7 mouse cellular contexts compared by ENCODE assay signal in genomic region chr1:134493956-134494355, GRCm38 (mm10). TPM values are rescaled to one million over a fixed set of nuclear protein-coding genes. Genes with fewer than 3 reads are reported as not detected.
DNase-seq lines count a peak whose midpoint lies in the region; ATAC-seq and TF ChIP-seq lines count a peak whose summit lies in the region.

No protein-coding gene starts in this region.

- no peak for TF ChIP-seq CTCF in E14TG2a.4 (conservative IDR thresholded peaks at IDR 0.05; ENCODE audit: low read length)
- TF ChIP-seq CTCF in liver, postnatal 0 days (IDR thresholded peaks at IDR 0.05; ENCODE audit: low read depth) = no peak

- peaks cover 64% of the 10 kb centered on the region for H3K4me1 ChIP-seq in E14TG2a.4 (replicated peaks; ENCODE audit: low read depth, low read length)
- H3K4me1 ChIP-seq in forebrain, embryonic 16.5 days (replicated peaks; ENCODE audit: control insufficient read depth, insufficient read depth, low read length) = peaks cover 8% of the 10 kb centered on the region
- H3K4me1 ChIP-seq in liver, postnatal 0 days (ENCODE audit: insufficient read depth) = peaks cover 9% of the 10 kb centered on the region

- H3K27me3 ChIP-seq in E14TG2a.4 (ENCODE audit: insufficient read depth, low read length) = no peaks in the 10 kb centered on the region
- no peaks in the 10 kb centered on the region for H3K27me3 ChIP-seq in forebrain, embryonic 16.5 days (replicated peaks; ENCODE audit: control insufficient read depth, insufficient read depth, low read length)
- H3K27me3 ChIP-seq in liver, postnatal 0 days (ENCODE audit: insufficient read depth, low read length) = no peaks in the 10 kb centered on the region

- TF ChIP-seq EP300 in liver, postnatal 0 days (IDR thresholded peaks at IDR 0.05; ENCODE audit: low read depth) = no peak

- H3K9me3 ChIP-seq in E14TG2a.4 (ENCODE audit: low read length) = no peaks in the 10 kb centered on the region
- H3K9me3 ChIP-seq in forebrain, embryonic 16.5 days (ENCODE audit: control insufficient read depth, low read length) = no peaks in the 10 kb centered on the region
- no peaks in the 10 kb centered on the region for H3K9me3 ChIP-seq in liver, postnatal 0 days (ENCODE audit: low read length)

- peaks cover 33% of the 10 kb centered on the region for H3K36me3 ChIP-seq in E14TG2a.4 (ENCODE audit: insufficient read depth, low read length)
- peaks cover 10% of the 10 kb centered on the region for H3K36me3 ChIP-seq in forebrain, embryonic 16.5 days (ENCODE audit: control insufficient read depth, insufficient read depth)
- peaks cover 15% of the 10 kb centered on the region for H3K36me3 ChIP-seq in liver, postnatal 0 days (replicated peaks; ENCODE audit: insufficient read depth, low read length)

- H3K4me2 ChIP-seq in forebrain, embryonic 16.5 days (ENCODE audit: low read length) = peak overlapping the region; percentile 74
- peak overlapping the region; percentile 89 for H3K4me2 ChIP-seq in liver, postnatal 0 days (ENCODE audit: low read depth, low read length)

- no peak for DNase-seq in liver, postnatal 0 days
- no peak for DNase-seq in left cerebral cortex, postnatal 4 days
- no peak for DNase-seq in spleen, postnatal 36 days (ENCODE audit: low spot score in 2 of 2)
- no peak for DNase-seq in gastrocnemius, postnatal 4 days (ENCODE audit: low spot score in 2 of 2)

- WGBS in forebrain, embryonic 16.5 days = 27% methylated on average over 5 of the region's 5 CpGs
- WGBS in liver, postnatal 0 days (ENCODE audit: insufficient replicate concordance) = 11% methylated on average over 5 of the region's 5 CpGs

- intact Hi-C loops in left cerebral cortex, postnatal 4 days (cut with DNase I) = no loop called here

- peak overlapping the region; percentile 75 for H3K27ac ChIP-seq in forebrain, embryonic 16.5 days (ENCODE audit: low read length)
- peak overlapping the region; percentile 92 for H3K27ac ChIP-seq in liver, postnatal 0 days (ENCODE audit: low read depth)

- peak; percentile 26 for ATAC-seq in CD4-positive, CD25-positive, alpha-beta regulatory T cell, adult 4 months
- 0 out of 2 replicates have a peak, but pooled peaks have one; percentile 2 for ATAC-seq in forebrain, embryonic 16.5 days
- peak; percentile 7; the same call in 1 of the 2 replicates for ATAC-seq in liver, postnatal 0 days

- peak overlapping the region; percentile 58 for H3K9ac ChIP-seq in forebrain, embryonic 16.5 days (replicated peaks; ENCODE audit: low read depth, low read length)
- H3K9ac ChIP-seq in liver, postnatal 0 days (replicated peaks) = peak overlapping the region; percentile 77

- H3K4me3 ChIP-seq in E14TG2a.4 (replicated peaks; ENCODE audit: low read length) = peak overlapping the region; percentile 93
- peak overlapping the region; percentile 59 for H3K4me3 ChIP-seq in forebrain, embryonic 16.5 days (replicated peaks; ENCODE audit: low read length)
- peak overlapping the region; percentile 88 for H3K4me3 ChIP-seq in liver, postnatal 0 days (ENCODE audit: low read depth, low read length)

RNA-seq across cellular contexts. Expression of gene Rabif, which starts 0.5 kb away (rescaled TPM):
- 10 to 100 TPM; 45.5 to 47.1 TPM for polyA plus RNA-seq in CD4-positive, CD25-positive, alpha-beta regulatory T cell, adult 4 months (2017; shearing (Covaris generic))
- 63.0 and 63.7 TPM in 2 replicates for polyA plus RNA-seq in forebrain, embryonic 16.5 days (2015; fragmentation: Nextera tagmentation; extraction: Ambion mirVana)
- polyA plus RNA-seq in liver, postnatal 0 days (2015; fragmentation: Nextera tagmentation; extraction: Ambion mirVana) = 12.4 and 13.2 TPM in 2 replicates
- total RNA-seq in left cerebral cortex, postnatal 4 days (2021) = 10 to 100 TPM; 38.2 to 38.5 TPM
- 10 to 100 TPM; 12.0 to 13.5 TPM for total RNA-seq in gastrocnemius, postnatal 4 days (2021)

RNA-seq across cellular contexts. Expression of gene Klhl12, which starts 38.6 kb away (rescaled TPM):
- 10 to 100 TPM; 13.7 to 15.8 TPM for polyA plus RNA-seq in CD4-positive, CD25-positive, alpha-beta regulatory T cell, adult 4 months (2017; shearing (Covaris generic))
- 42.5 and 44.6 TPM in 2 replicates for polyA plus RNA-seq in forebrain, embryonic 16.5 days (2015; fragmentation: Nextera tagmentation; extraction: Ambion mirVana)
- polyA plus RNA-seq in liver, postnatal 0 days (2015; fragmentation: Nextera tagmentation; extraction: Ambion mirVana) = 12.3 and 13.2 TPM in 2 replicates
- total RNA-seq in left cerebral cortex, postnatal 4 days (2021) = 10 to 100 TPM; 37.1 to 38.7 TPM
- 10 to 100 TPM; 12.5 to 16.1 TPM for total RNA-seq in gastrocnemius, postnatal 4 days (2021)

RNA-seq across cellular contexts. Expression of gene Mgat4e, which starts 55.5 kb away (rescaled TPM):
- polyA plus RNA-seq in CD4-positive, CD25-positive, alpha-beta regulatory T cell, adult 4 months (2017; shearing (Covaris generic)) = not detected
- polyA plus RNA-seq in forebrain, embryonic 16.5 days (2015; fragmentation: Nextera tagmentation; extraction: Ambion mirVana) = not detected in 2 replicates
- polyA plus RNA-seq in liver, postnatal 0 days (2015; fragmentation: Nextera tagmentation; extraction: Ambion mirVana) = not detected in 2 replicates
- total RNA-seq in left cerebral cortex, postnatal 4 days (2021) = not detected
- not detected for total RNA-seq in gastrocnemius, postnatal 4 days (2021)
